Mouse (Mus musculus): ENCODE results near the gene Capg. TPM values are rescaled to one million over a fixed set of nuclear protein-coding genes. Genes with fewer than 3 reads are reported as not detected.

The Capg gene
- 222 and 241 TPM in 2 replicates for total RNA-seq (2012; rRNA removed)
- polyA plus RNA-seq (2012; ENCODE audit: insufficient read depth in 1 of 2, insufficient read length in 2 of 2, low read depth in 1 of 2, low replicate concordance in 2 of 2, missing spikeins in 1 of 2): 100 to 1,000 TPM in 1 of 2 experiments, not detected in 1; 283 TPM

DNA sequence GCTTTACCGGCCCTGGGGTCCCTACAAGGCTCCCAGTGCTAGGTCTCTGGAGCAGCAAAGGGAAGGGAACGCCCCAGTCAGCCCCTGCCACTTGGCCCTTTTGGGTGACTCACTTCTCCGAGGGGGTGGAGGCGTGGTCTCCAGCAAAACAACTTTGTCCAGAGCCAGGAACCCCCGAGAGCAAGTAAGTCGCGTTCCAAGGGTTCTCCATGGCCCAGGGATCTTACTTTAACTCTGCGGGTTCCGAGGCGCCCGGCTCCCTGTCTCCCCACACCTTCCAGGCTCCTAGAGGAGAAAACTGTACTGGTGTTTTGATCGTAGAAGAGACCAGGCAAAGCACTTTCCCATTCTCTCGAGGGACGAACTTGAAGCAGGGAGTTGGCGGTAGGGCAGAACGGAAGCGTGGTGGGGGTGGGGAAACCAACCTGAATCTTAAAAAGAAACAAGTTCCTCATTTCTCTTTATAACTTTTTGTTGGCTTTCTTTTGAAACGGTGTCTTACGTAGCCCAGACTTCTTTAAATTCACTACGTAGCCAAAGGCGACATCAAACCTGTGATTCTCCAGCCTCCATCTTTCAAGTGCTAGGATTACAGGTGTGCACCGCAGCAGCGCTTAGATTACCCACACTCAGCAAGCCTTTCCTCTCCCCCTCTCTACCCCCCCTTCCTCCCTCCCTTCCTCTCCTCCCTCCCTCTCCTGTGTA lies at the start of gene Capg:
TSS of gene Capg (plus strand) at position 109 of the 705 bp plus-strand sequence.
- DNase-seq (ENCODE audit: low read depth, low spot score): peak; percentile 91
- peak within 1 kb of the TSS; percentile 95 for H3K27ac ChIP-seq (ENCODE audit: control insufficient read depth, low read depth, low read length)

DNA sequence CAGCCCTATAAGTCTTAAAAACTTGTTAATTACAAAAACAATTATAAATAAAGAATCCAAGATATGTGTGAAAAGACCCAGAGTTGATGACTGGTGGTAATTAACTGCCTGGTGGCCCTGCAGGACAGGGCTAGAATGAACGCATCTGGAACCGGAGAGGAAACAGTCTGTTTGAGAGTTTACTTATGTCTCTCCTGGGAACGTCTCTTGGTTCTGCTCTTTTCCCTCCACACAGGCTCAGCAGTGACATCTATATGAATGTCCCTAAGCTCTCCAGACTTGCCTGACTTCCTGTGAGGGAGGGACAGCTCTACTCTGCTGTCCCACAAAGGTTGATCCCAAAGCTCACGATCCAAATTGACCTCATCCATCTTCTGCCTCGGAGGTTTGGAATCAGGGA lies 45.2 kb upstream of the Capg start:
- Histone ChIP-seq H3K9me3 (replicated peaks; ENCODE audit: insufficient read depth, low read length) (no peaks in the 10 kb centered on the region), H3K4me3 (ENCODE audit: control insufficient read depth in 1 of 2, insufficient read depth in 1 of 2, low read depth in 2 of 2, low read length in 2 of 2) (no peak overlapping the region), H3K27ac (ENCODE audit: control insufficient read depth, low read depth, low read length) (no peak overlapping the region), H3K27me3 (ENCODE audit: control insufficient read depth in 1 of 2, insufficient read depth in 2 of 2, low read length in 2 of 2) (no peaks in the 10 kb centered on the region), H3K9ac (ENCODE audit: control insufficient read depth, low read depth, low read length, poor library complexity, severe bottlenecking) (no peak overlapping the region), H3K79me2 (ENCODE audit: control insufficient read depth, insufficient read depth, low read length, poor library complexity) (no peaks in the 10 kb centered on the region), H3K36me3 (ENCODE audit: control insufficient read depth in 1 of 2, insufficient read depth in 2 of 2, low read length in 2 of 2) (peaks cover 0 to 8% of the 10 kb centered on the region in 2 experiments; a peak in 2 of 4 replicates), H3K4me1 (ENCODE audit: control insufficient read depth in 1 of 2, insufficient read depth in 2 of 2, low read length in 2 of 2) (peaks cover 15 to 16% of the 10 kb centered on the region in 2 experiments)
- DNase-seq (ENCODE audit: low read depth, low spot score): no peak
- TF ChIP-seq HCFC1 (IDR thresholded peaks at IDR 0.05; ENCODE audit: low read depth, low read length) (no peak), E2F4 (IDR thresholded peaks at IDR 0.05; ENCODE audit: borderline replicate concordance, low read depth, low read length) (no peak), MAX (IDR thresholded peaks at IDR 0.05; ENCODE audit: low read length) (no peak), EP300 (IDR thresholded peaks at IDR 0.05; ENCODE audit: low read depth in 1 of 2, low read length in 2 of 2) (no peak), BHLHE40 (IDR thresholded peaks at IDR 0.05; ENCODE audit: borderline replicate concordance, low read depth, low read length) (no peak), KAT2A (conservative IDR thresholded peaks at IDR 0.05; ENCODE audit: low read depth, low read length) (no peak), TAL1 (IDR thresholded peaks at IDR 0.05; ENCODE audit: low read length) (no peak), ETS1 (IDR thresholded peaks at IDR 0.05; ENCODE audit: low read depth, low read length) (no peak), RAD21 (IDR thresholded peaks at IDR 0.05; ENCODE audit: low read depth, low read length) (no peak), ZC3H11A (IDR thresholded peaks at IDR 0.05; ENCODE audit: low read depth, low read length) (no peak), POLR2AphosphoS5 (IDR thresholded peaks at IDR 0.05; ENCODE audit: borderline replicate concordance, low read depth, low read length) (no peak), NELFE (IDR thresholded peaks at IDR 0.05; ENCODE audit: low read depth, low read length) (no peak), MAFK (IDR thresholded peaks at IDR 0.05; ENCODE audit: borderline replicate concordance, low read depth, low read length) (no peak), USF2 (IDR thresholded peaks at IDR 0.05; ENCODE audit: borderline replicate concordance in 1 of 2, insufficient read depth in 1 of 2, low read depth in 1 of 2, low read length in 2 of 2) (no peak), ZMIZ1 (IDR thresholded peaks at IDR 0.05; ENCODE audit: low read depth, low read length) (no peak)

More for the DNA sequence above, at the start of gene Capg:
- TF ChIP-seq EP300 (IDR thresholded peaks at IDR 0.05; ENCODE audit: low read depth in 1 of 2, low read length in 2 of 2) (peak; percentile 56 to 62), RCOR1 (IDR thresholded peaks at IDR 0.05; ENCODE audit: low read depth, low read length) (peak; percentile 38), MYB (IDR thresholded peaks at IDR 0.05; ENCODE audit: low read depth, low read length) (peak; percentile 40; the same call in 1 of the 2 replicates), USF2 (IDR thresholded peaks at IDR 0.05; ENCODE audit: borderline replicate concordance in 1 of 2, insufficient read depth in 1 of 2, low read depth in 1 of 2, low read length in 2 of 2) (no peak), POLR2AphosphoS2 (IDR thresholded peaks at IDR 0.05; ENCODE audit: low read length) (no peak), POLR2A (IDR thresholded peaks at IDR 0.05; ENCODE audit: control insufficient read depth in 1 of 2, insufficient read depth in 1 of 2, low read depth in 1 of 2, low read length in 2 of 2, poor library complexity in 1 of 2) (peak in 1 of 2 experiments; percentile 62; a peak in 2 of 4 replicates), CHD2 (IDR thresholded peaks at IDR 0.05; ENCODE audit: low read length) (no peak; the same call in 1 of the 2 replicates), MAZ (IDR thresholded peaks at IDR 0.05; ENCODE audit: low read depth, low read length) (peak; percentile 70), MYC (IDR thresholded peaks at IDR 0.05; ENCODE audit: low read depth, low read length) (peak; percentile 54; the same call in 1 of the 2 replicates), ZMIZ1 (IDR thresholded peaks at IDR 0.05; ENCODE audit: low read depth, low read length) (0 out of 2 replicates have a peak, but pooled peaks have one; percentile 32), HCFC1 (IDR thresholded peaks at IDR 0.05; ENCODE audit: low read depth, low read length) (peak; percentile 55; the same call in 1 of the 2 replicates), NELFE (IDR thresholded peaks at IDR 0.05; ENCODE audit: low read depth, low read length) (peak; percentile 65), MAX (IDR thresholded peaks at IDR 0.05; ENCODE audit: low read length) (peak; percentile 52; the same call in 1 of the 2 replicates), E2F4 (IDR thresholded peaks at IDR 0.05; ENCODE audit: borderline replicate concordance, low read depth, low read length) (no peak), JUND (IDR thresholded peaks at IDR 0.05; ENCODE audit: low read depth, low read length) (no peak), USF1 (IDR thresholded peaks at IDR 0.05; ENCODE audit: low read depth, low read length) (no peak), MXI1 (IDR thresholded peaks at IDR 0.05; ENCODE audit: low read depth, low read length) (peak; percentile 53), ETS1 (IDR thresholded peaks at IDR 0.05; ENCODE audit: low read depth, low read length) (peak; percentile 55), TCF12 (IDR thresholded peaks at IDR 0.05; ENCODE audit: low read depth, low read length) (0 out of 2 replicates have a peak, but pooled peaks have one; percentile 27), SIN3A (IDR thresholded peaks at IDR 0.05; ENCODE audit: low read length) (peak; percentile 57; the same call in 1 of the 2 replicates), TAL1 (IDR thresholded peaks at IDR 0.05; ENCODE audit: low read length) (no peak)
- Histone ChIP-seq H3K9ac (ENCODE audit: control insufficient read depth, low read depth, low read length, poor library complexity, severe bottlenecking) (peak within 1 kb of the TSS; percentile 78), H3K4me1 (ENCODE audit: control insufficient read depth in 1 of 2, insufficient read depth in 2 of 2, low read length in 2 of 2) (peaks cover 13 to 36% of the 10 kb centered on the region in 2 experiments), H3K9me3 (replicated peaks; ENCODE audit: insufficient read depth, low read length) (no peaks in the 10 kb centered on the region), H3K79me2 (ENCODE audit: control insufficient read depth, insufficient read depth, low read length, poor library complexity) (peaks cover 3% of the 10 kb centered on the region), H3K27me3 (ENCODE audit: control insufficient read depth in 1 of 2, insufficient read depth in 2 of 2, low read length in 2 of 2) (no peaks in the 10 kb centered on the region), H3K4me3 (ENCODE audit: control insufficient read depth in 1 of 2, insufficient read depth in 1 of 2, low read depth in 2 of 2, low read length in 2 of 2) (peak within 1 kb of the TSS; percentile 39 to 63), H3K36me3 (ENCODE audit: control insufficient read depth in 1 of 2, insufficient read depth in 2 of 2, low read length in 2 of 2) (peaks cover 0 to 21% of the 10 kb centered on the region in 2 experiments; a peak in 2 of 4 replicates)
